Mouse (Mus musculus): ENCODE results near the gene Akp3.

Gene Akp3

DNA sequence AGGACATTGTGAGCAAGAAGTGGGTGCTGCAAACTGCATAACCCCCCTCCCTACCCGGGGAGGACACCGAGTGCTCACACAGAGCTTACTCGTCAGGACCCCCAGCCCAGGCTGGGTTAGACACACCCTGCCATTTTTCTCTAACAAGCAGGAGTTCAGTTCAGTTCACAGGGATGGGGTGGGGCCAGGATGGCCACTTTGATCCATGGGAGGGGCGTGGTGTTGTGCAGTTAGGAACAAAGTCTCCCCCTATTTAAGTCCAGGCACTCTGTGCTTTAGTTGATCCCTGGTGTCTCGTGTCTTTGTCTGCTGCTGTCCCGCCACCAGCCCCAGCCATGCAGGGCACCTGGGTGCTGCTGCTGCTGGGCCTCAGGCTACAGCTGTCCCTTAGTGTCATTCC, at the start of gene Akp3:
Gene Akp3, plus strand, starts transcription at position 301 of the 400 bp plus-strand sequence.
- no peak for DNase-seq (ENCODE audit: low spot score)

DNA sequence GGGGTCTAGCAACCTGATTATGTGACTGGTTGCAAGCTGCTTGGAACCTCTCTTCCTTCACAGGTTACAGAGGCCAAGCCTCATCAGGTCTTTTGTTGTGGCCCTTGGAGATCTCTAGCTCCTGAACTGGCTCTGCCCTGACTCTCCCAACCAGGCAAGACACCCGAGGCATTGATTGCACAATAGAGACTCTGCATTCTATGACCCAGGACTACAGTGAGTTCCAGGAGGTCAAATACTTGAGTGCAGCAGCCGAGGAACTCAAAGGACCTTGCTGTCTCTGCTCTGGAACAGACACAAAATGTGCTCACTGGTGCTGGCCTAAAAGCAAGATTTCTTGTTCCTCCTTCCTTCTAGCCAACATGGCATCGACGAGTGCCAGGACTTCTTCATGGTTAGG, 38.6 kb upstream of the Akp3 start:
- no peak for DNase-seq (ENCODE audit: low spot score)

DNA sequence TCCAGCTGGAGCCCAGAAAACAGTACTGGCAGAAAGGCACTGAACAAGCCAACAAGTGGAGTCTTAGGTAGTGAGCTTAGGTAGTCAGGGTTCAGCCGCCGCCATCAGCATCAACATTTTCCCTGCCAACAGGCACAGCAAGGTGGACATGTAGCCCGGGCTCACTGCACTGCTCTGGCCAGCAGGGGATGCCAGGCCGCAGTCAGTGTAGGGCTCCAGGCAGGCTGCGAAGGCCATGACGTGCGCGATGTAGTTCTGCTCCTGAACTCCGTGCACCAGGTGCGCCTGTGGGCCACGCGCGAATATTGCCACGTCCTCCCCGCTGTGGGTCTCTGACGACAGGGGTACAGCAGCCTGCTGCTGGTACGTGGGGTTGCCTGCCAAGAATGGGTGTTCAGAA, 37.8 kb upstream of the Akp3 start:
- no peak for DNase-seq (ENCODE audit: low spot score)

- no peak for DNase-seq (ENCODE audit: low spot score)
These were observed 35.5 kb upstream of the Akp3 start for GRCm38 (mm10) chr1:87089251-87089650.

DNA sequence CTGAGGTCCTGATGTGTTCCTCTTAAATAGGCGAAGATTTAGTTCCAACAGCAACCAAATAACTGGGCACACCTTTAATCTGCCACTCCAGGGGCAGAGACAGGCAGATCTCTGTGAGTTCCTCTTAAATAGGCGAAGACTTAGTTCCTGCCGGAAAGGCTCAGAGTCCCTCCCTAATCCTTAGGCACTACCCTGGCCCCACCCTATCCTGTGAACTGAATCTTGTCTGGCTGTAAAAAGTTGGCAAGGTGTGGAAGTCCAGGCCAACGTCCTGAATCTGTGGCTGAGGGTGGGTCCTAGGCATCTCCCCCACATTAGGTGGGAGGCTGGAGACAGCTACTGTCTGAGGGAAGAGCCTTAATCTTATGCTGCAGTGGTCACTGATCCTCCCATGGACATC, 34.9 kb upstream of the Akp3 start, which contains the start of gene Alppl2:
Gene Alppl2, minus strand, starts transcription at position 101 of the 400 bp plus-strand sequence.
- no peak for DNase-seq (ENCODE audit: low spot score)

- no peak for DNase-seq (ENCODE audit: low spot score)
These were observed 29.1 kb upstream of the Akp3 start for GRCm38 (mm10) chr1:87095642-87096041.

- DNase-seq (ENCODE audit: low spot score): peak; percentile 81
These were observed 26.3 kb upstream of the Akp3 start for GRCm38 (mm10) chr1:87098358-87098975.

- no peak for DNase-seq (ENCODE audit: low spot score)
These were observed 23.4 kb upstream of the Akp3 start, which contains the start of gene Alpi for GRCm38 (mm10) chr1:87101411-87101810. Gene Alpi (minus strand): TSS chr1:87101606.

DNA sequence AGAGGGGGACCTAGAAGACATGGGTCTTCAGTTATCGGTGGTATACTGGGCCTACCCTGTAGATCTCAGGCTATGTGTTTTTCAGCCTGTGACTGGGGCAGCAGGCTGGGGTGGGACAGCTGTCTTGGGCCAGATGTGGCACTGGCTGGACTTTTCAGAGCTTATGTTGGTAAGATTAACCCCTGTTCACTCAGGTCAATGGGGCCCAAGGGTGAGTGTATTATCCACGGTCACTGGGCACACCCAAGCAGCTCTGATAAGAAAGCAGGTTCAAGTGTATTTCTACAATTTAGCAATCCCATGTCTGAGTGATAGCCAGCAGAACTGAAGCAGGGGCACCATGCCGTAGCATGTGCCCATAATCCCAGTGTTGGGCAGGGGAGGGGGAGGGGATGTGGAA, 22.7 kb upstream of the Akp3 start:
- no peak for DNase-seq (ENCODE audit: low spot score)

GRCm38 (mm10) chr1:87103936-87104335, 20.8 kb upstream of the Akp3 start:
- no peak for DNase-seq (ENCODE audit: low spot score)

GRCm38 (mm10) chr1:87106536-87106935, 18.2 kb upstream of the Akp3 start:
- no peak for DNase-seq (ENCODE audit: low spot score)

GRCm38 (mm10) chr1:87108564-87108963, 16.2 kb upstream of the Akp3 start:
- DNase-seq (ENCODE audit: low spot score): no peak

- DNase-seq (ENCODE audit: low spot score): peak; percentile 40
These were observed 12.9 kb upstream of the Akp3 start for GRCm38 (mm10) chr1:87111719-87112354.

GRCm38 (mm10) chr1:87114784-87115183, 10.0 kb upstream of the Akp3 start:
- DNase-seq (ENCODE audit: low spot score): no peak

- DNase-seq (ENCODE audit: low spot score): no peak
These were observed 2.6 kb downstream of the Akp3 start for GRCm38 (mm10) chr1:87127206-87128030.

GRCm38 (mm10) chr1:87131803-87132202, 7.0 kb downstream of the Akp3 start:
- no peak for DNase-seq (ENCODE audit: low spot score)

DNA sequence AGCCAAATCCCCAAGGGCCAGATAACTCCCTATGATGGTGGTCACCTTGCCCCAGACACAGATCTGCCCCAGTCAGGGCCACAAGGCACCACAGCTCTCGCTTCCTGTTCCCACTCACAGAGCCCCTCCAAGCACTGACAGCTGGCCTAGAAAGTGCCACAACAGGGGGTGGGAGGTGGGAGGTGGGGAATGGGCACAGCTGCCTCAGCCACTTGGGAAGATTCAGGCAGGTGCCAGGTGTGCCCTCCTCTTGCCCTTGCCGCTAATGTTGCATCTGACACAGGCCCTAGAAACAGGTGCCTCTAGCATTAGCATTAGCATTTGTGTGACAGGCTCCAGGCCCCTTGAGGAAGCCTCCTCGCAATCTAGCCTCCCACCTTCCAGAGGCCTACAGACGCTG, 16.8 kb downstream of the Akp3 start:
- DNase-seq (ENCODE audit: low spot score): no peak

DNA sequence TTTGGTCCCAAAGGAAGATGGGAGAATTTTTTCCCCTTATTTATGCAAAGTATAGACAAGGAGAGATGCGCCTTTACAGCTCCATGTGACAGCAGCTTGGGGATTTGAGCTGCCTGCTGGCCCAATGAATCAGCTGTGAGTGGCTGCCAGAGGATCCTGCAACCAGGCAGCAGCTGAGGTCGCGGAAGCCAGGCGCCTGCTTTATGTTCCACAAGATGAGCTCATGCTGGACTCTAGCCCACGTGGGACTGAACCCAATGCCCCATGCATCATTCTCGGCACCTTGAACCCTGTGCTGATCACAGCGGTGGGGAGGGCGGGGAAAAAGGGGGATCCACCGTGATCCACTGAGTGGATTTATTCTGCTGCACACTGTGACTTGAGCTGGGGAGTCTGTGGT, 17.7 kb downstream of the Akp3 start:
- DNase-seq (ENCODE audit: low spot score): no peak

DNA sequence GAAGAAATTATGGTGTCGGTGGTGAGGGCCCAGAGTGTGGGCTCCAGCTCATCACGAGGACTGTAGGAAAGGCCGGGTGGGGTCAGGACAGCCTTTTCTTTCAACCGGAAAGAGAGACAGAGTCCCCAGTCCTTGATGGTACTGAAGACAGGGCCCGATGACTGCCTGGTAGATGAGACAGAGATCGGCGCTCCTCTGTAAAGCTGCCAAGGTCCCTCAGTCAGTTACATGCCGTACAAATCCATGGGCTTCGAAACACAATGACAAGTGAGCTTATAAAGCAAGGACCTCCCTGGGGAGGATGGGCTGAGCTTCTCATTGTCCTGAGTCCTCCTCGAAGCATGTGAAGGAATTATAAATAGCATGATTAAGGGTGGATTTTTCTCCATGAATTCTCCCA, 18.4 kb downstream of the Akp3 start:
- DNase-seq (ENCODE audit: low spot score): no peak

- peak; percentile 74 for DNase-seq (ENCODE audit: low spot score)
These were observed 24.6 kb downstream of the Akp3 start for GRCm38 (mm10) chr1:87149422-87149821.

GRCm38 (mm10) chr1:87151286-87151685, 26.5 kb downstream of the Akp3 start:
- no peak for DNase-seq (ENCODE audit: low spot score)

- no peak for DNase-seq (ENCODE audit: low spot score)
These were observed 29.2 kb downstream of the Akp3 start for GRCm38 (mm10) chr1:87153776-87154500.

Data from embryo, embryonic 10 days (tissue).